16 mouse cellular contexts compared by ENCODE assay signal in genomic region chr1:153031345-153031744, GRCm38 (mm10).
DNase-seq lines count a peak whose midpoint lies in the region; ATAC-seq and TF ChIP-seq lines count a peak whose summit lies in the region.
"Had no signal": no experiment of that assay in that cellular context is flagged by ENCODE, and none has a peak within 500 bp of the region (broad histone marks: within the 10 kb centered on the region; RNA-seq: fewer than 3 reads in every experiment).

No protein-coding gene starts in this region.

- in situ Hi-C loops in ES-E14 (cut with MboI; ENCODE audit: low sequenced_read_pairs in 2 of 2, unreplicated experiment in 2 of 2) = no loop called here

- H3K27ac ChIP-seq in heart, embryonic 10.5 days = peak overlapping the region; percentile 44; the same call in 1 of the 2 replicates
- peak overlapping the region; percentile 83; the same call in 1 of the 2 replicates for H3K27ac ChIP-seq in ES-E14 (ENCODE audit: insufficient read depth, low read depth, low read length, poor library complexity, severe bottlenecking)
- H3K27ac ChIP-seq in embryonic facial prominence, embryonic 15.5 days (replicated peaks) = no peak overlapping the region
- peak overlapping the region; percentile 33; the same call in 1 of the 2 replicates for H3K27ac ChIP-seq in neural tube, embryonic 13.5 days (replicated peaks)
- H3K27ac ChIP-seq: heart, embryonic 13.5 days; liver, embryonic 13.5 days; lung, embryonic 15.5 days; midbrain, embryonic 13.5 days had no signal

- no peaks in the 10 kb centered on the region for H3K9me3 ChIP-seq in heart, embryonic 10.5 days
- no peaks in the 10 kb centered on the region for H3K9me3 ChIP-seq in ES-E14 (ENCODE audit: control insufficient read depth, insufficient read depth, low read depth, low read length)
- H3K9me3 ChIP-seq in embryonic facial prominence, embryonic 15.5 days (replicated peaks) = no peaks in the 10 kb centered on the region
- no peaks in the 10 kb centered on the region for H3K9me3 ChIP-seq in neural tube, embryonic 13.5 days
- H3K9me3 ChIP-seq: liver, embryonic 13.5 days; lung, embryonic 15.5 days; midbrain, embryonic 13.5 days had no signal

- 45% methylated on average over 6 of the region's 6 CpGs for WGBS in heart, embryonic 10.5 days
- 22% methylated on average over 6 of the region's 6 CpGs for WGBS in embryonic facial prominence, embryonic 15.5 days
- WGBS in neural tube, embryonic 13.5 days = 41% methylated on average over 6 of the region's 6 CpGs

- no peaks in the 10 kb centered on the region for H3K27me3 ChIP-seq in heart, embryonic 10.5 days (ENCODE audit: insufficient read depth, poor library complexity, severe bottlenecking)
- H3K27me3 ChIP-seq in embryonic facial prominence, embryonic 15.5 days = no peaks in the 10 kb centered on the region
- H3K27me3 ChIP-seq in neural tube, embryonic 13.5 days = no peaks in the 10 kb centered on the region
- H3K27me3 ChIP-seq: heart, embryonic 13.5 days; liver, embryonic 13.5 days; lung, embryonic 15.5 days; midbrain, embryonic 13.5 days had no signal

- no peak for ATAC-seq in embryonic facial prominence, embryonic 15.5 days (ENCODE audit: insufficient number of reproducible peaks, low FRiP score, low TSS enrichment, low read depth)
- ATAC-seq in neural tube, embryonic 13.5 days (ENCODE audit: low read depth) = no peak
- no peak for ATAC-seq in granulocyte monocyte progenitor cell, adult 5-6 weeks (replicated peaks; ENCODE audit: poor library complexity, severe bottlenecking)
- ATAC-seq: intestine, postnatal 0 days; midbrain, embryonic 13.5 days had no signal

- DNase-seq in heart, embryonic 10.5 days (ENCODE audit: low spot score) = no peak
- no peak for DNase-seq in heart, adult 11 months
- DNase-seq in ES-E14 (ENCODE audit: low read depth, low spot score) = peak; percentile 72
- DNase-seq in thymus, adult 18-20 months = no peak
- DNase-seq: cerebellum, adult 8-10 months; gastrocnemius, postnatal 36 days; heart, postnatal 36 days; liver, embryonic 13.5 days; thymus, postnatal 36 days had no signal

- peak overlapping the region; percentile 67; the same call in 1 of the 2 replicates for H3K9ac ChIP-seq in ES-E14 (ENCODE audit: insufficient read depth, low read depth, low read length, poor library complexity, severe bottlenecking)
- H3K9ac ChIP-seq in embryonic facial prominence, embryonic 15.5 days = no peak overlapping the region
- peak overlapping the region; percentile 26; the same call in 1 of the 2 replicates for H3K9ac ChIP-seq in neural tube, embryonic 13.5 days
- H3K9ac ChIP-seq: heart, embryonic 13.5 days; liver, embryonic 13.5 days; lung, embryonic 15.5 days; midbrain, embryonic 13.5 days had no signal

- H3K4me1 ChIP-seq in heart, embryonic 10.5 days = peaks cover 34% of the 10 kb centered on the region
- H3K4me1 ChIP-seq in ES-E14 (ENCODE audit: control insufficient read depth in 2 of 2, insufficient read depth in 2 of 2, low read length in 2 of 2, poor library complexity in 1 of 2) = peaks cover 7 to 35% of the 10 kb centered on the region in 2 experiments; a peak in 3 of 4 replicates
- H3K4me1 ChIP-seq in embryonic facial prominence, embryonic 15.5 days = peaks cover 22% of the 10 kb centered on the region
- peaks cover 55% of the 10 kb centered on the region for H3K4me1 ChIP-seq in neural tube, embryonic 13.5 days (replicated peaks)

- H3K36me3 ChIP-seq in heart, embryonic 10.5 days = no peaks in the 10 kb centered on the region
- no peaks in the 10 kb centered on the region for H3K36me3 ChIP-seq in ES-E14 (ENCODE audit: control insufficient read depth, insufficient read depth, low read length, poor library complexity, severe bottlenecking)
- no peaks in the 10 kb centered on the region for H3K36me3 ChIP-seq in embryonic facial prominence, embryonic 15.5 days
- no peaks in the 10 kb centered on the region for H3K36me3 ChIP-seq in neural tube, embryonic 13.5 days
- H3K36me3 ChIP-seq: heart, embryonic 13.5 days; liver, embryonic 13.5 days; lung, embryonic 15.5 days; midbrain, embryonic 13.5 days had no signal

- H3K4me2 ChIP-seq in embryonic facial prominence, embryonic 15.5 days (replicated peaks) = peak overlapping the region; percentile 15; the same call in 1 of the 2 replicates
- peak overlapping the region; percentile 35 for H3K4me2 ChIP-seq in neural tube, embryonic 13.5 days
- H3K4me2 ChIP-seq: heart, embryonic 13.5 days; liver, embryonic 13.5 days; lung, embryonic 15.5 days; midbrain, embryonic 13.5 days had no signal

- no peak overlapping the region for H3K4me3 ChIP-seq in heart, embryonic 10.5 days
- H3K4me3 ChIP-seq in ES-E14 (ENCODE audit: insufficient read depth in 1 of 2, low read depth in 1 of 2, low read length in 2 of 2, poor library complexity in 1 of 2, severe bottlenecking in 1 of 2) = peak overlapping the region in 1 of 2 experiments; percentile 47; a peak in 1 of 4 replicates
- peak overlapping the region; percentile 13; the same call in 1 of the 2 replicates for H3K4me3 ChIP-seq in embryonic facial prominence, embryonic 15.5 days (replicated peaks)
- H3K4me3 ChIP-seq in neural tube, embryonic 13.5 days = peak overlapping the region; percentile 17; the same call in 1 of the 2 replicates
- H3K4me3 ChIP-seq: heart, embryonic 13.5 days; liver, embryonic 13.5 days; lung, embryonic 15.5 days; midbrain, embryonic 13.5 days had no signal

TF ChIP-seq in ES-E14, 5 proteins besides CTCF, POLR2A, EP300 and RAD21:
- TF ChIP-seq MAFK (IDR thresholded peaks at IDR 0.05; ENCODE audit: insufficient read depth, low read depth, low read length) (no peak), CHD2 (IDR thresholded peaks at IDR 0.05; ENCODE audit: low read depth, low read length) (no peak), ZNF384 (IDR thresholded peaks at IDR 0.05; ENCODE audit: low read depth, low read length) (no peak), ZC3H11A (IDR thresholded peaks at IDR 0.05; ENCODE audit: borderline replicate concordance, low read depth, low read length) (no peak)
